Mouse (Mus musculus): Measurements from ENCODE around the gene Blvrb.
A peak's percentile ranks its signal among the peaks of the same experiment; 100 is the strongest.

Blvrb gene

GRCm38 (mm10) chr7:27447419-27448286 lies at the start of gene Blvrb, which contains the start of gene Sptbn4:
Gene Blvrb, plus strand, starts transcription at chr7:27447978.
Gene Sptbn4, minus strand, starts transcription at chr7:27447686.
- DNase-seq (ENCODE audit: low read depth in 2 of 2, low spot score in 2 of 2), result peak; percentile 91 to 92

- DNase-seq (ENCODE audit: low read depth in 2 of 2, low spot score in 2 of 2), result no peak
Measured at GRCm38 (mm10) chr7:27400545-27400944, 47.2 kb upstream of the Blvrb start.

GRCm38 (mm10) chr7:27402675-27403074 lies 45.1 kb upstream of the Blvrb start:
- DNase-seq (ENCODE audit: low read depth in 2 of 2, low spot score in 2 of 2), result peak; percentile 24 to 50

- no peak for DNase-seq (ENCODE audit: low read depth in 2 of 2, low spot score in 2 of 2)
Measured at GRCm38 (mm10) chr7:27404203-27404942, 43.4 kb upstream of the Blvrb start.

GRCm38 (mm10) chr7:27406481-27406880 lies 41.3 kb upstream of the Blvrb start:
- DNase-seq (ENCODE audit: low read depth in 2 of 2, low spot score in 2 of 2), result no peak

- no peak for DNase-seq (ENCODE audit: low read depth in 2 of 2, low spot score in 2 of 2)
Measured at GRCm38 (mm10) chr7:27407816-27408215, 40.0 kb upstream of the Blvrb start.

- peak; percentile 20 to 23 for DNase-seq (ENCODE audit: low read depth in 2 of 2, low spot score in 2 of 2)
Measured at GRCm38 (mm10) chr7:27408379-27409176, 39.2 kb upstream of the Blvrb start.

GRCm38 (mm10) chr7:27417151-27417550 lies 30.6 kb upstream of the Blvrb start:
- no peak for DNase-seq (ENCODE audit: low read depth in 2 of 2, low spot score in 2 of 2)

- no peak for DNase-seq (ENCODE audit: low read depth in 2 of 2, low spot score in 2 of 2)
Measured at GRCm38 (mm10) chr7:27419101-27419500, 28.7 kb upstream of the Blvrb start.

- no peak for DNase-seq (ENCODE audit: low read depth in 2 of 2, low spot score in 2 of 2)
Measured at GRCm38 (mm10) chr7:27423556-27424326, 24.0 kb upstream of the Blvrb start.

GRCm38 (mm10) chr7:27427387-27427786 lies 20.4 kb upstream of the Blvrb start:
- no peak for DNase-seq (ENCODE audit: low read depth in 2 of 2, low spot score in 2 of 2)

GRCm38 (mm10) chr7:27428002-27428401 lies 19.8 kb upstream of the Blvrb start:
- DNase-seq (ENCODE audit: low read depth in 2 of 2, low spot score in 2 of 2), result no peak

- DNase-seq (ENCODE audit: low read depth in 2 of 2, low spot score in 2 of 2), result no peak
Measured at GRCm38 (mm10) chr7:27429135-27429534, 18.6 kb upstream of the Blvrb start.

GRCm38 (mm10) chr7:27433349-27433748 lies 14.4 kb upstream of the Blvrb start:
- DNase-seq (ENCODE audit: low read depth in 2 of 2, low spot score in 2 of 2), result no peak

GRCm38 (mm10) chr7:27433794-27434193 lies 14.0 kb upstream of the Blvrb start:
- no peak for DNase-seq (ENCODE audit: low read depth in 2 of 2, low spot score in 2 of 2)

GRCm38 (mm10) chr7:27437544-27437943 lies 10.2 kb upstream of the Blvrb start:
- DNase-seq (ENCODE audit: low read depth in 2 of 2, low spot score in 2 of 2), result peak; percentile 26 to 40

GRCm38 (mm10) chr7:27440014-27440413 lies 7.8 kb upstream of the Blvrb start:
- no peak for DNase-seq (ENCODE audit: low read depth in 2 of 2, low spot score in 2 of 2)

GRCm38 (mm10) chr7:27446051-27446450 lies 1.7 kb upstream of the Blvrb start:
- no peak for DNase-seq (ENCODE audit: low read depth in 2 of 2, low spot score in 2 of 2)

GRCm38 (mm10) chr7:27446521-27447418 lies 1.0 kb upstream of the Blvrb start:
- peak; percentile 8 to 13 for DNase-seq (ENCODE audit: low read depth in 2 of 2, low spot score in 2 of 2)
